9 mouse cellular contexts compared by ENCODE assay signal in genomic region chr9:30829158-30829870, GRCm38 (mm10).
DNase-seq lines count a peak whose midpoint lies in the region.
"Had no signal": no experiment of that assay in that cellular context is flagged by ENCODE, and none has a peak within 500 bp of the region (broad histone marks: within the 10 kb centered on the region; RNA-seq: fewer than 3 reads in every experiment).

No protein-coding gene starts in this region.

- peak; percentile 95 for DNase-seq in heart, adult 11 months
- no peak for DNase-seq in heart, postnatal 4 days
- DNase-seq in adipocyte (ENCODE audit: low spot score), result peak; percentile 69
- DNase-seq in kidney, postnatal 10 days, result peak; percentile 71
- peak; percentile 66 for DNase-seq in lung, postnatal 25 days (ENCODE audit: low spot score)
- DNase-seq in cerebellum, adult 9-11 months, result no peak
- no peak for DNase-seq in layer of hippocampus, postnatal 10 days (ENCODE audit: low spot score in 2 of 2)
- DNase-seq: cerebellum, postnatal 36 days; thymus, postnatal 14 days had no signal

Comparison
In these comparisons a context has a peak if more than half of its experiments do, and no peak if none do; other contexts are left out.
1. DNase-seq: peak in heart, adult 11 months (single experiment), adipocyte (single experiment), kidney, postnatal 10 days (single experiment) and lung, postnatal 25 days (single experiment); none in heart, postnatal 4 days (single experiment), cerebellum, adult 9-11 months (single experiment) and layer of hippocampus, postnatal 10 days (0 of 2).